Mouse (Mus musculus): ENCODE measurements around the gene Prpf4. TPM values are rescaled to one million over a fixed set of nuclear protein-coding genes. Genes with fewer than 3 reads are reported as not detected.

Prpf4 gene
- 11.5 and 12.7 TPM in 2 replicates for polyA plus RNA-seq (2015; fragmentation: Nextera tagmentation; extraction: Ambion mirVana)

DNA sequence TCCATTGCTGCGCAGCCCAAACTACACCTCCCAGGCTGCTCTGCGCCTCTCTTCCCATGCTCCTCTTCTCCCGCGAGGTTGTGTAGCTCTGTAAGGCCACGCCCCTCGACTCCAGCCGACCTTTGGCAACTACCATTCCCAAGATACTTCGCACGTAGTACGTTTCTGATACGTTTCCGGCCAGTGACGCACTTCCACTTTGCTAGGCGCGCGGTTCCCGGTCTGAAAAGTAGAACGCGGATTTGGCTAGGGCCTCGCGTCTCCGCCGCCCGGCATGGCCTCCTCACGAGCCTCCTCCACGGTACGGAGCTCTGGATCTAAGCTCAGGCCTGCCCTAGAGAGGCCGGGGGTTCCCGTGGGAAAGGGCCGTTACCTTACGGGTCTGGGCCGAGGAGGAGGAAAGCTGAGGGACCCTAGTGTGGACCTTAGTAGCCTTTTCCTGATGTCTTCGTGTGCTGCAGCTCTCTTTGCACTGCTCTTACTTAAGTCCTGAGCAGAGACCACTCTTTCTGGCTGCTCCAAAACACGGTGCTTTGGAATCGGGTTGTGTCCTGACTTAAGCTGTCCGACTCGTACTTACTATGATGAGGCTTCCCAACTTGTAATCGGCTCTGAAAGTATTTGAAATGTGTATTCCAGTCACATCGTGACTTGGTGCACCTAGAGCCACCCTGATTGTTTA lies at the start of gene Prpf4, which contains the start of gene Cdc26:
Gene Prpf4 (plus strand): TSS at position 197 of the 682 bp plus-strand sequence.
Gene Cdc26 (minus strand): TSS at position 42 of the 682 bp plus-strand sequence.

DNA sequence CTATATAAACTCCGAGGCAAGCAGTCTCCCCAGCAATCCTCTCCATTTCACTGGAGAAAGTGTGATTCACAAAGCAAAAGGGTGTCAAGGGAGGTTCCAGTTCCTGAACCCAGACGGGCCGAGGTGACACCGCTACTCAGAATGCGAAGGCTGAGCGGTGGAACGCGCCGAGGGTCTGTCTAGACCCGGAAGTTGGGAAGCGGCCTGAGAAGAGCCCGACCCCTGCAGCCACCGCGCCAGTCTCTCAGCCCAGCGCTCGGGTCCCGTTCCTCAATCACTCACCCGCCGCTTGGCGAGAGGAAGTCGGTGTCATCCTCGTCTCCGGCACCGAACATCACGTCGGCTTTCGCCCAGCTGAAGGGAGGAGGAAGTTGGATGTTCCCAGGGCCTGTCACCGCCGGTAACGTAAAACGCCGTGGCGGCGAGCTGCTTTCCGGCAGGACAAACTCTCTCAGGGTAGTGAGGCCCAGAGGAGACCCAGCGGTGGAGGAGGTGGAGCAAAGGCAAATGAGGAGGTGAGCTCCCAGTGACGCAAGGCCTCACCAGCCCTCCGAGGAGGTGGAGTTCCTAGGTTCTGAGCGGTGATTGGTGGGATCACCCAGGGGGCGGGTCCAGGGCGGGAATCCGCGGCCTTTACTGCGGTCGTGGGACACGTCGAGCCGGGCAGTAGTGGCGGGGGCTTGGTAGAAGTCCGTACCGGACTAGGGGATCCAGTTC lies 48.4 kb upstream of the Prpf4 start, which contains the start of the genes Fkbp15 and Slc31a1:
Gene Fkbp15 (minus strand): TSS at position 461 of the 717 bp plus-strand sequence.
Gene Slc31a1 (plus strand): TSS at position 640 of the 717 bp plus-strand sequence.

DNA sequence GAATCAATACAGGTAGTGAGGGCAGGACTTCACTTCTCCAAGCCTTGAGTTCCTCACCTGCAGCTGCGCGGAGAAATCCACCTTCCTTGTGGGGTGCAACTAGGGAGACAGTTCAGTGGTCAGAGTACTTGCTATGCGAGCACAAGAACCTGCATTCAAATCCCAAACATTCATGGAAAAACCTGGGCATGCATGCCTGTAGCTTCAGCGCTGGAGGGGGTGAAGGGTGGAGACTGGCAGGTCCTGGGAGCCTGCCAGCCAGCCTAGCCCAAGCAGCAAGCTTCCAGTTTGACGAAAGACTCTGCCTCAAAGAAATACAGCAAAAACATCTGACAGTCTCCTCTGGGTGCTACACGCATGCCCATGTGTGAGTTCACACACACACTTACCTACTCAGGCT lies 26.5 kb downstream of the Prpf4 start, which contains the start of gene Rnf183:
Gene Rnf183 (minus strand): TSS at position 172 of the 400 bp plus-strand sequence.

DNA sequence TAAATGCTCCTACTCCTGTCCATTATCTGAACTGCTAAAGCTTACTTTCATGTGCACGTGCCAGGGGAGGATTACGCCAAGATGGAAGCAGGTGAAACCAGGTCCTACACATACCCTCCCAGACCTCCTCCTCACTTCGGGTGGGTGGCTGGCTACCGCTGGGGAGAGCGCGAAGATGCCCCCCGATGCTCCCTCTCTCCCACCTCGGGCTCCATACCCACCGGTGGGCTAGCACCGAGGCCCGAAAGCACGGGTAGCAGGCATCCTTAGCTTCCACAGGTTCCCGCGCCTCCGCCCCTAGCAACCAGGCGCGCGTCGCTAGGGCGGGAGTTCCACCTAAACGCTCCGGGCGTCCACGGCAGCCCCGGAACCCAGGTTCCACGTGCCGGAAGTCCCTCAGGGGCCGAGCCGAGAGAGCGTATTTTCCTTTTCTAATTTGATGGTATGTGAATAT lies 62.0 kb downstream of the Prpf4 start, which contains the start of gene Wdr31:
Gene Wdr31 (minus strand): TSS at position 299 of the 454 bp plus-strand sequence.

Other genes starting within 250 kb of the Prpf4 start
- 16.5 and 18.4 TPM in 2 replicates for gene Zfp37, start 177.8 kb upstream of the Prpf4 start, polyA plus RNA-seq (2015; fragmentation: Nextera tagmentation; extraction: Ambion mirVana)
- gene Slc31a2, start 146.2 kb upstream of the Prpf4 start, polyA plus RNA-seq (2015; fragmentation: Nextera tagmentation; extraction: Ambion mirVana): 12.6 and 14.8 TPM in 2 replicates
- gene Fkbp15, start 48.2 kb upstream of the Prpf4 start, polyA plus RNA-seq (2015; fragmentation: Nextera tagmentation; extraction: Ambion mirVana): 20.8 TPM in 2 replicates
- gene Slc31a1, start 48.1 kb upstream of the Prpf4 start, polyA plus RNA-seq (2015; fragmentation: Nextera tagmentation; extraction: Ambion mirVana): 30.6 and 33.6 TPM in 2 replicates
- gene Cdc26, start 155 bp upstream of the Prpf4 start, polyA plus RNA-seq (2015; fragmentation: Nextera tagmentation; extraction: Ambion mirVana): 65.4 and 68.0 TPM in 2 replicates
- gene Rnf183, start 26.5 kb downstream of the Prpf4 start, polyA plus RNA-seq (2015; fragmentation: Nextera tagmentation; extraction: Ambion mirVana): 0.17 and 0.19 TPM in 2 replicates
- gene Wdr31, start 62.1 kb downstream of the Prpf4 start, polyA plus RNA-seq (2015; fragmentation: Nextera tagmentation; extraction: Ambion mirVana): 13.6 and 15.4 TPM in 2 replicates
- 0.47 and 0.85 TPM in 2 replicates for gene Bspry, start 71.3 kb downstream of the Prpf4 start, polyA plus RNA-seq (2015; fragmentation: Nextera tagmentation; extraction: Ambion mirVana)
- 11.0 and 13.5 TPM in 2 replicates for gene Hdhd3, start 94.7 kb downstream of the Prpf4 start, polyA plus RNA-seq (2015; fragmentation: Nextera tagmentation; extraction: Ambion mirVana)
- gene Alad, start 111.1 kb downstream of the Prpf4 start, polyA plus RNA-seq (2015; fragmentation: Nextera tagmentation; extraction: Ambion mirVana): 68.0 and 76.5 TPM in 2 replicates
- 45.1 and 47.1 TPM in 2 replicates for gene Pole3, start 116.3 kb downstream of the Prpf4 start, polyA plus RNA-seq (2015; fragmentation: Nextera tagmentation; extraction: Ambion mirVana)
- 0.49 and 0.59 TPM in 2 replicates for gene 4933430I17Rik, start 116.6 kb downstream of the Prpf4 start, polyA plus RNA-seq (2015; fragmentation: Nextera tagmentation; extraction: Ambion mirVana)
- gene Rgs3, start 151.1 kb downstream of the Prpf4 start, polyA plus RNA-seq (2015; fragmentation: Nextera tagmentation; extraction: Ambion mirVana): 34.0 and 35.1 TPM in 2 replicates

Data from neural tube, postnatal 0 days (tissue).